Mouse (Mus musculus): ENCODE data around the gene Fyttd1. TPM values are rescaled to one million over a fixed set of nuclear protein-coding genes. Genes with fewer than 3 reads are reported as not detected.
A peak's percentile ranks its signal among the peaks of the same experiment; 100 is the strongest.

Gene Fyttd1
- polyA plus RNA-seq, 1 experiment from 2014 or later = 133 TPM

DNA sequence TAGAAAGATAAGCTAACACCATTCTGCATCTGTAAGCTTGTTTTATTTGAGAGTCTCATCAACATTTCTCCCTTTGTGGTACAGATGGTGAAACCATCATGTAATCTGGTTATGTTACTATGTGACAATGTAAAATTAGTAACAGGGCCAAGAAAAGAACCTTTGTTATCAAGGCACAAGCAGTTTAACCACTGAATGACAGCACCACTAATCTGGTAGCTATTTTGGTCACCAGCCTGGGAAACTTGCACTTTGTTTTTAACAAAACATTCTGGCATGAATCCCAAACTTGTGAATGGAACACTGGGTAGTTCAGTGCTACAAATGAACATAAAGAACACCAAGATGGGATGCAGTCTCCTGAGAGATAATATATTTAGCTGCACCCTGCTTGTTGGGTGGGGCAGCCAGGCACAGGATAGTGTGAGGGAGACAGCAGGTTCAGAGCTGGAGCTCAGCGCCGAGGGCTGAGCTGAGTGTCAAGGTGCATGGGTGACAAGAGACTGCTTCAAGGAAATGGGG lies 23.2 kb upstream of the Fyttd1 start:
- no peak for TF ChIP-seq CTCF (IDR thresholded peaks at IDR 0.05; ENCODE audit: low read depth)

DNA sequence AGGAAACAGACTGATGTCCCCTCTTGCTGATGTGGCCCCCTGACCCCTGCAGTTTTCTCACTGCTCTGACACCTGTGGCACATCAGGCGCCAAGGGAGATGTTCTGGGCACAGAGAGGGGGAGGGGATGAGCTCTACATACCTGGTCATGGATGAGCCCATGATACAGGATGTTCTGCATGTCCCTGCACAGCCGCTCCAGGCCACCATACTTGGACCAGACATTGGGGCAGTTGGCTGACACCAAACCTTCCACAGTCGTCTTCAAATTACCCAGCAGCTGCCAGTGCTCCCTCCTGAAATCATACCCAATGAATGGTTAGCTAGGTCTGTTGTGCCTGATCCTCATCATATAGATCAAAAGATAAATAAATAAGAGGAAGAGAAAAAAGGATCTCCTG lies 20.5 kb upstream of the Fyttd1 start:
- Histone ChIP-seq H3K4me1 (ENCODE audit: insufficient read depth) (no peaks in the 10 kb centered on the region), H3K4me2 (no peak overlapping the region), H3K27ac (ENCODE audit: low read depth) (no peak overlapping the region), H3K4me3 (ENCODE audit: low read depth, low read length) (no peak overlapping the region), H3K27me3 (ENCODE audit: insufficient read depth, low read length) (no peaks in the 10 kb centered on the region), H3K9me3 (ENCODE audit: low read depth, low read length) (no peaks in the 10 kb centered on the region), H3K9ac (no peak overlapping the region), H3K36me3 (ENCODE audit: insufficient read depth) (peaks cover 5% of the 10 kb centered on the region; the same call in 1 of the 2 replicates)
- no peak for ATAC-seq (ENCODE audit: insufficient read depth)
- no peak for TF ChIP-seq CTCF (IDR thresholded peaks at IDR 0.05; ENCODE audit: low read depth)
- DNase-seq = no peak
- WGBS = 81% methylated on average over 3 of the region's 3 CpGs

More for the DNA sequence above, 23.2 kb upstream of the Fyttd1 start:
- 77% methylated on average over 2 of the region's 2 CpGs for WGBS
- no peaks in the 10 kb centered on the region for H3K4me1 ChIP-seq (ENCODE audit: insufficient read depth)
- peak; percentile 11 for DNase-seq
- ATAC-seq (ENCODE audit: insufficient read depth) = no peak
- H3K27me3 ChIP-seq (ENCODE audit: insufficient read depth, low read length) = no peaks in the 10 kb centered on the region
- H3K36me3 ChIP-seq (ENCODE audit: insufficient read depth) = peaks cover 7% of the 10 kb centered on the region; the same call in 1 of the 2 replicates
- 0 out of 2 replicates have a peak overlapping the region, but pooled peaks have one; percentile 27 for H3K27ac ChIP-seq (ENCODE audit: low read depth)
- H3K9me3 ChIP-seq (ENCODE audit: low read depth, low read length) = no peaks in the 10 kb centered on the region
- no peak overlapping the region for H3K4me2 ChIP-seq
- no peak overlapping the region for H3K4me3 ChIP-seq (ENCODE audit: low read depth, low read length)
- no peak overlapping the region for H3K9ac ChIP-seq

DNA sequence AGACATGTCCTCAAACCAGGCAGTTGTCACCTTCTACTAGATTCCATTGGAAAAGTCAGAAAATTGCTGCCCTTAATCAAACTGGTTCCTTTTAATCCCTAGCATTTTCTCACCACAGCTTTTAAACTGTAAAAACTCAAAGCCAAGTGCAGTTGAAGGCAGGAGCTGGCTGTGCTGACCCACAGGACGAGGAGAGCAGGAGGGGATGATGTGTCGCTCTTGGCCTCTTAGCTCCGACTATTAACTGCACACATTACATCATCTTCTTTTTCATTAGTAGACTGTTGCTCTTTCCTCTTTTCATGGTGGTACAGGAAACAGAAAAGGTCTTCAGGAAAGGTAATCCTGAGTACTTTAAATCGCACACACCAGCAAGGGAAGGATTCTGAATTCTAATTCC lies 18.9 kb upstream of the Fyttd1 start:
- no peaks in the 10 kb centered on the region for H3K4me1 ChIP-seq (ENCODE audit: insufficient read depth)
- H3K4me2 ChIP-seq = no peak overlapping the region
- H3K9ac ChIP-seq = no peak overlapping the region
- WGBS = 57% methylated on average over 4 of the region's 4 CpGs
- H3K36me3 ChIP-seq (ENCODE audit: insufficient read depth) = peaks cover 4% of the 10 kb centered on the region; the same call in 1 of the 2 replicates
- H3K4me3 ChIP-seq (ENCODE audit: low read depth, low read length) = no peak overlapping the region
- no peaks in the 10 kb centered on the region for H3K9me3 ChIP-seq (ENCODE audit: low read depth, low read length)
- H3K27ac ChIP-seq (ENCODE audit: low read depth) = peak overlapping the region; percentile 52; the same call in 1 of the 2 replicates
- ATAC-seq (ENCODE audit: insufficient read depth) (no peak), DNase-seq (no peak)
- TF ChIP-seq CTCF (IDR thresholded peaks at IDR 0.05; ENCODE audit: low read depth) = no peak
- H3K27me3 ChIP-seq (ENCODE audit: insufficient read depth, low read length) = no peaks in the 10 kb centered on the region

DNA sequence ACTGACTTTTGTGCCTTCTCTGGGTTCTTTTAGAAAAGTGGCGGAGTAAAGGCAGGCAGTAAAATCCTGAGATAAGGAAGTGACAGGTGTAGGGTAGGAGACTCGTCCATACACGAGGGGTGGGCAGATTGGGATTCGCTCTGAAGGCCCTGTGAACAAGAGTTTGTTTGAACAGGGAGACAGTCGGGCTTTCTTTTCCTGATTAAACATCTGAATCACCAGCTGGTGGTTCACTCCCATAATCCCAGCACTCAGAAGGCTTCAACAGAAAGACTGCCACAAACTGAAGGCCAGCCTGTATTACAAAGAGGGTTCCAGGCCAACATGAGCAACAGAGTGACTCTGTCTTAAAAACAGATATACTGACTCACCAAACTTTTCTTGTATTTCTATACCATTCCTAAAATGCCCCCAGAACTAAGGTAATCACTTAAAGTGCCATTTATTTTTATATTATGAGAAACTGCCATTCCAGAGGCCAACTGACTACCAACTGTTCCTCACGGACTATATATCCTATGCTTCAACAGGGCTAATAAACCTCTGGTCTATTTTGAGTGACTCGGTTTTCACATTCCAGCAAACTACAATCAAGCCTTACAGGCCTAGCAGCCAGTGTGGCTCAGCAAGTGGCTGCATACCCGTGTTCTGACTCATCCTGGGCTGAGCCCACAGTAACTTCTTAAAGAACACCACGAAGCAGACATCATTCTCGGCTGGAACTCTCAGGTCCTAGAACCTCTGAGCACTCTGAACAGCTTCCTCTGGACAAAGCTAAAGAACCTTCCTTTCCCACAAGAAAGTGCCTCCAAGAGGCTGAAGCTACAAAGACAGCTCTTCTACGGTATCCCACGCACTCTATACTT lies 18.3 kb upstream of the Fyttd1 start:
- TF ChIP-seq CTCF (IDR thresholded peaks at IDR 0.05; ENCODE audit: low read depth) = no peak
- Histone ChIP-seq H3K9ac (no peak overlapping the region), H3K36me3 (ENCODE audit: insufficient read depth) (peaks cover 3% of the 10 kb centered on the region; the same call in 1 of the 2 replicates), H3K4me3 (ENCODE audit: low read depth, low read length) (no peak overlapping the region), H3K27ac (ENCODE audit: low read depth) (peak overlapping the region; percentile 52; the same call in 1 of the 2 replicates), H3K27me3 (ENCODE audit: insufficient read depth, low read length) (no peaks in the 10 kb centered on the region), H3K9me3 (ENCODE audit: low read depth, low read length) (no peaks in the 10 kb centered on the region), H3K4me1 (ENCODE audit: insufficient read depth) (no peaks in the 10 kb centered on the region), H3K4me2 (no peak overlapping the region)
- no peak for ATAC-seq (ENCODE audit: insufficient read depth)
- DNase-seq = peak; percentile 29
- WGBS = 55% methylated on average over 12 of the region's 12 CpGs

DNA sequence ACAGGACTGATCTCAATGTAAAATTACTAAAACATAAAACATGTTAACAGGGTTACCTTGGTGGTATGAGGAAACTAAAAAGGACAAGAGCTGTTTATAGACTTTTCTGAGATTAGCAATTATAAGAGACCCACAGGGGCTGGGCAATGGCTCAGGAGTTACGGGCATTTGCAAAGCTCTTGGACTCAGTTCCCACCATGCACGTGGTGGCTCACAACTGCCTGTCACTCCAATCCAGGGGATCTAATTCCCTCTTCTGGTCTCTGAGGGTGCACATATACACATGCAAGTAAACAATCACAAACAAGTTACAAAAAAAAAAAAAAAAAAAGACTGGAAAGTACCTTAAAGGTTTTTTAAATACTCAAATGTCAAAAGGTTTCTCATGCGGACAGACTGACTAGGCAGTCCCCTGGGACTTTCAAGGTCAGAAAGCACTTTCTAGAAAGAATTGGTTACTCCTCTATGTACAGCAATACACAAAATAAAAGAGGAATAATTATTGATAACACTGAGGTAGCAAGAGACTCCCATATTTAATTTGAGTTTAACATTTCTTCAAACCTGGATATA lies 15.4 kb upstream of the Fyttd1 start:
- H3K27ac ChIP-seq (ENCODE audit: low read depth) = no peak overlapping the region
- H3K36me3 ChIP-seq (ENCODE audit: insufficient read depth) = no peaks in the 10 kb centered on the region; the same call in 1 of the 2 replicates
- no peaks in the 10 kb centered on the region for H3K9me3 ChIP-seq (ENCODE audit: low read depth, low read length)
- ATAC-seq (ENCODE audit: insufficient read depth) (no peak), DNase-seq (no peak)
- H3K4me1 ChIP-seq (ENCODE audit: insufficient read depth) = no peaks in the 10 kb centered on the region
- no peak overlapping the region for H3K9ac ChIP-seq
- H3K27me3 ChIP-seq (ENCODE audit: insufficient read depth, low read length) = no peaks in the 10 kb centered on the region
- no peak overlapping the region for H3K4me3 ChIP-seq (ENCODE audit: low read depth, low read length)
- 90% methylated on average over 3 of the region's 3 CpGs for WGBS
- no peak for TF ChIP-seq CTCF (IDR thresholded peaks at IDR 0.05; ENCODE audit: low read depth)
- H3K4me2 ChIP-seq = no peak overlapping the region

DNA sequence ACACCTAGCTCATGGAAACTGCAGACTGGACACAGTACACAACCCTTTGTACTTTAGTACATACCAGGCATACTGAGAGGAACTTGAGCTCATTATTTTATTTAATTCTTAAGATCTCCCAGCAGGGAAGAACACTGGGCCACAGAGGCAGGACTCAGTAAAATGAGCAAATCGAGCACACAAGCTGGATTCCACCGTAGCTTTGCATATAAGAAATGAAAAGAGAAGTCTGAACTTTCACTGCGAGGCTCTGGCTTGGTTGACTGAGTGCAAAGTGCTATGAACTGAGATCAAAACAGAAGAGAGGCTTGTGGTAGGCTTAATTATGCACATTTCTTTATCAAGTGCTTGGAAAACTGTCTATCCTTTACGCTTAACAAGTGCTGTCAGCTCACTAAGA lies 11.9 kb upstream of the Fyttd1 start:
- DNase-seq = no peak

DNA sequence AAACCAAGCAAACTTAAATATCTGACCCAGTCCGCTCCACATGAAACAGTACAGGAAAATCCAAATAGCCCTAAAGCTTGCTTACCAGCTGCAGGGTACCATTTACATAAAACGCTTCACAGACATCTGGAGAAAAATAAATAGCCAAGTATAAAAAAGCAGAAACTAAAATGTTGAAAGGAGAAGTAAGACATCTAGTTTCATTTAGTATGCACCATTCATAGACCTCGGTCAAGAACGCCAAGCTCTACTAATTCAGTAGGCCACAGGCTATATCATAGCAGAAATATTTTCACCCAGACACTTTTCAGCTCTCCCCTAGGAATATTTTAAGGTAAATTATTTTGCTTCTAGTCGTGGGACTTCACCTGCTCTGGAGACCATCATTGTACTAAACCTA lies 10.6 kb upstream of the Fyttd1 start:
- 81% methylated on average over 5 of the region's 5 CpGs for WGBS
- H3K27ac ChIP-seq (ENCODE audit: low read depth) = no peak overlapping the region
- peak overlapping the region; percentile 86 for H3K4me2 ChIP-seq
- H3K4me1 ChIP-seq (ENCODE audit: insufficient read depth) = peaks cover 6% of the 10 kb centered on the region; the same call in 1 of the 2 replicates
- H3K36me3 ChIP-seq (ENCODE audit: insufficient read depth) = no peaks in the 10 kb centered on the region; the same call in 1 of the 2 replicates
- H3K27me3 ChIP-seq (ENCODE audit: insufficient read depth, low read length) = no peaks in the 10 kb centered on the region
- ATAC-seq (ENCODE audit: insufficient read depth) (no peak), DNase-seq (no peak)
- no peak overlapping the region; the same call in none of the 2 replicates for H3K9ac ChIP-seq
- TF ChIP-seq CTCF (IDR thresholded peaks at IDR 0.05; ENCODE audit: low read depth) = no peak
- H3K4me3 ChIP-seq (ENCODE audit: low read depth, low read length) = no peak overlapping the region
- no peaks in the 10 kb centered on the region for H3K9me3 ChIP-seq (ENCODE audit: low read depth, low read length)

More for the DNA sequence above, 11.9 kb upstream of the Fyttd1 start:
- H3K4me3 ChIP-seq (ENCODE audit: low read depth, low read length) = no peak overlapping the region
- H3K9ac ChIP-seq = no peak overlapping the region
- H3K36me3 ChIP-seq (ENCODE audit: insufficient read depth) = no peaks in the 10 kb centered on the region; the same call in 1 of the 2 replicates
- 89% methylated on average over 4 of the region's 4 CpGs for WGBS
- no peaks in the 10 kb centered on the region for H3K9me3 ChIP-seq (ENCODE audit: low read depth, low read length)
- H3K27ac ChIP-seq (ENCODE audit: low read depth) = no peak overlapping the region
- no peak overlapping the region for H3K4me2 ChIP-seq
- no peaks in the 10 kb centered on the region for H3K27me3 ChIP-seq (ENCODE audit: insufficient read depth, low read length)
- ATAC-seq (ENCODE audit: insufficient read depth) = no peak
- peaks cover 6% of the 10 kb centered on the region; the same call in 1 of the 2 replicates for H3K4me1 ChIP-seq (ENCODE audit: insufficient read depth)
- TF ChIP-seq CTCF (IDR thresholded peaks at IDR 0.05; ENCODE audit: low read depth) = no peak

Measured in lung, embryonic 14.5 days (tissue).